Mouse (Mus musculus): ENCODE results near the gene Baat.
"Not testable (repeated sequence)": the region's sequence is repeated elsewhere in the genome, so short reads cannot be mapped to it uniquely, and the experiment has no call there.

Gene Baat

DNA sequence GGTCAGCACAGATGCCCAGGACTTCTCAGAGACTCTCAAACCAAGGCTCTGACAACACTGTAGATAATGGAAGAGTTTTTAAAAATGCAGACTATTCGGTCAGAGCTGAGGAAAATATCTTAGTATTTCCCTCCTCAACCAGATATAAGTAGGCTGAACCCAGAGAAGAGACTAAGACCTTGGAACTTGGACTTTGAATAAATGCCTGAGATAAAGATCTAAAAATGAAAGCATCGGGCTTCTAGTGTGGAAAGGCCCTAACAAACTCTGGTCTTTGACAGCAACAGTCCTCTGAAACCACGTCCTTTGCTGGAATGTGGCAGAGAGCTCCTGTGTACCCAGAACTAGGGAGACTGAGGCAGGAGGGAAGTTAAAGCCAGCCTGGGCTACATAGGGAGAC is at the start of gene Baat:
Gene Baat, minus strand, starts transcription at position 172 of the 400 bp plus-strand sequence.
- DNase-seq, result no peak

DNA sequence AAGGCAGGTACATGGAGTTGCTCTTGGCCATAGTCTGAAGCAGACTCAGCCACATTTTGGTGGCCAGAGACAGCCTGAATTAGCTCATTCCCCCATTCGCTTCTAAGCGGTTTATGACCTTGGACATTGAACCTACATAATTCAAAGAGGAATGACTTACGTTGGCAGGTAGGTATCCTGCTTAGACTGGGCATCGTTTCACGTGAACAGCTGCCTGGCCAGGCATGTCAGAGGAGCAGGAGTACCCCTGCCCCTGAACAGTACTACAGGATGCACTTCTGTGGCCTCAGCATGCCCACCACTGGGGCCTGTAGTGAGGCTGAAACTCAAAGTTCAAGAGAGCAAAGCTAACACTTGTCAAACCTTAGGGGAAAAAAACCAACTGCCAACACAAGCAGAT is 47.0 kb upstream of the Baat start:
- no peak for DNase-seq

DNA sequence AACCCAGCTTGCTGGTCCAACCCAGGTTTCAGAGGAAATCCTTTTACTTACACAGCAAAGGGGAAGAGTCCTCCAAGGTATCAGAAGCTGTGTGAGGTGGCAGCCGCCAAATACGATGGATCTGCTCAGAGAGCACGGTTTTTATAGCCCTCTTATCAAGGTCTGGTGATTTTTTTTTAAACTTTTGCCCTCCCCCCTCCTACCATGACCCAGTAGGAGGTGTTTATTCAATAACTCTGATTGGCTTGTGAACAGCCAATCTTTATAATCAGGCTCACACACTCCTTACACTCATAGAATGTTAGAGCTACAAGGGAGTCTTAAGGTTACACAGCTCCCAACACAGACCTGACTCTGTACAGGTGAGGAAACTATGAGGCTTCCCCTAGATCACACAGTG is 43.0 kb upstream of the Baat start, which contains the start of gene Aldob:
Gene Aldob, minus strand, starts transcription at position 164 of the 400 bp plus-strand sequence.
- DNase-seq, result no peak

DNA sequence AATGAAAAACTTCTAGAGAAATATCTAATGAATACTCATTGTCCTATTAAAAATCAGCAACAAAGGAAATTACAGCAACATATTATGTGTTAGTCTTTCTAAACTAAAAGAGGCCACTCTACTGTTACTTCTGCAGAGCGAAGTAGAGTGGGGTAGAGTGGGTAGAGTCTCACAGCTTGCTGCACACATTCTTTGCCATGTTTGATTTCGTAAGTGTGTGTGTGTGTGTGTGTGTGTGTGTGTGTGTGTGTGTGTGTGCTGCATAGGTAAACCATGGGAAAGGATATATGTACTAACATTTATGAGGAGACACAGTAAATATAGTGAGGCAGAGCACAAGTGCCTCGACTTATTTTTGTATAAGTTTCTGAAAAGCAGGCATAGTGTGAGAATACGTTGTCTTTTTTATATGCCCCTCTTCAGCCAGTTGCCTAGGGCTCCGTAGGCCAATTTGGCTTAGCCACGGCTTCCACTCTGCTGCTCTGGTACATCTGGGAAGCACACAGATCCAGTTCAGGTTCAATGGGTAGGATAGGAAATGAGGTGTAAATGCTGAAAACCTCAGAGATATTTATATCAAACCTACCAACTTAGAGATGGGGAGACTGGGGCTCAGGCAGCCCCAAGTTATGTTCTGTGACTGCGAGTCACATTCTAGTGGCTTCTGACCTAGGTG is 41.3 kb upstream of the Baat start:
- DNase-seq, result no peak

DNA sequence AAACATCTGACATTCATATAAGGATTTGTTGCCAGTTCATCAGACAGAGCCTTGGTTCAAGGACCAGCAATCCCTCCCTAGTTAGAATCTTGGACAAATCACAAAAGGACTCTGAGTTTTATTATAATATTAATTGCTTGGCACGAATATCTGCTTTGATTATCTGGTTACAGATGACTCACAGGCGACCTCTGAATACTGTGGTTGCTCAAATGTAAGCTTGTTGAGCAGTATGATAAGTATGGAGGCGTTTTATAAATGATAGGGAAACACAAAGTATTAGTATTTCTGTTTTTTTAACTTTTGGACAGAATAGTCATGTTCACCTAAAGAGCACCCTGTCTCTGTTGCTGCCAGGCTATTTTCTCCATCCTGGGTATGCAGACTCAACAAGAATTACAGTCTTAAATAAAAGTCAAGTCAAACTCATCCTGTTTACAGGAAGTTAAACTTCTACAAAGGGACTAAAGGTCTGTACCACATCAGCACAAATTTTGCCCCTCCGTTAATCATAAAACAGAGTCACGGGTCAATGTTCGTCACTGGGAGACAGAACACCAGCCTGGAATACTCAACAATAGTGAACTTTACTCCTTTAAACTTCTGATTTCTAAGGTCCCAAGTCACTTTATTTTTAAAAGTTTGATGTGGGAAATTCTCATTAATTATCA is 40.7 kb upstream of the Baat start:
- no peak for DNase-seq

DNA sequence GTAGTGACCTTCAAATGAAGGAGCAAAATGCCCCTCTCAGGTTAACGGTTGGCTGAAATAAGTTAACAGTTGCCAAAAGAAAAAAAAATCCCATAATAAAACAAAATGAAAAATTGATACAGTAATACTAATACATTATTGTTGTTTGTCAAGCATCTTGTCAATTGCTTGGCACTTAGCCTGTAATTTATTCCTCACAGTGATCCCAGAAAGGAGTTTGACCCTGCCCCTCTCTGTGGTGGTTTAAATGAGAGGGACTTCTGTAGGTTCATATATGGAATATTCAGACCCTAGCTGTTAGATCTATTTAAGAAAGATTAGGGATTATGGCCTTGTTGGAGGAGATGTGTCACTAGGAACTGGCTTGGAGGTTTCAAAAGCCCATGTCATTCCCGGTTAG is 39.7 kb upstream of the Baat start:
- no peak for DNase-seq

DNA sequence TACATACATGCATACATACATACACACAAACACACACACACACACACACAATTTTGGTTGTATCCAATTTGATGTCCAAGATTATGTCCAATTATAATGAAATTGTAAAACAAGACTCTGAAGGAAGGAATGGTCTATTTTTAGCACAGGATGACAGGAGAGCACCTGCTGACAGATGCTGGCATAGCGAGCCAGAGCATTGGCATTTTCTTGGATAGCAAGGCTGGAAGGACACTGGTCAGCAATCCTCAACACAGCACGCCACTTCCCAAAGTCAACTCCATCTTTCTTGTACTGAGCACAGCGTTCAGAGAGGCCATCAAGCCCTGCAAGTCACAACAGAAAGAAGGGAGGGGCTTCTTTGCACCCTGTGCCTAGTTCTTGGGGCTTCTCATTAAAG is 34.6 kb upstream of the Baat start:
- no peak for DNase-seq

DNA sequence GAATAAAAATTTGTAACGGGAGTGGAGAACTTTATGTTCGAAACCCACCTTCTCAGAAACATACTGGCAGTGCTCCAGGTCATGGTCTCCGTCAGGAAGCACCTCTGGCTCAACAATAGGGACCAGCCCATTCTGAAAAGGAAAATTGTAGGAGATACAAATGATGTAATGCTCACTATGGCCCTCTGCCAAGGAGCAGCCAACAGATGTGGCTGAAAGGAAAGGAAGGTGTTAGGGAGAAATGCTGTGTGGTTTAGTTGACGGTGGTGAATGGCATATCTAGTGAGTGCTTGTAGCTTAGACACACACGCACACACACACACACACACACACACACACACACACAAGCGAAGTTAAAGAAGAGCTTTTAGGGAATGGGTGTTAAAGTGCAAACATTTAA is 33.3 kb upstream of the Baat start:
- no peak for DNase-seq

DNA sequence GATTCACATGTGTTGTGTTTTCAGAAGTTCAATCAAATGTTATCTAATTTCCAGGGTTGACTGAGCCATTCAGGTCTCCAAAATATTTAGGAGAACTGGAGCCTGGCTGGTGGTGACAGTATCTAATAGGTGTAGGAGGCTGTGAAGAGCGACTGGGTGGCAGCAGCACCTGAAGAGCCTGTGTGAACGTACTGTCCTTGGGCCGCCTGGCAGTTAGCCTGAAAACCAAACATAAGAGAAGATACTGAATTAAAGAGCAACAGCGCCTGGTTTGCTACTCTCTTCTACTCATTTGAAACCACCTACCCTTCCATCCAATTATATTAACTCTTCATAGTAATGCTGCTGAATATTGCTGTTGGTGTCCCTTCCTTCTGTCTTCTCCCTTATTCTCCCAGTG is 30.3 kb upstream of the Baat start:
- no peak for DNase-seq

DNA sequence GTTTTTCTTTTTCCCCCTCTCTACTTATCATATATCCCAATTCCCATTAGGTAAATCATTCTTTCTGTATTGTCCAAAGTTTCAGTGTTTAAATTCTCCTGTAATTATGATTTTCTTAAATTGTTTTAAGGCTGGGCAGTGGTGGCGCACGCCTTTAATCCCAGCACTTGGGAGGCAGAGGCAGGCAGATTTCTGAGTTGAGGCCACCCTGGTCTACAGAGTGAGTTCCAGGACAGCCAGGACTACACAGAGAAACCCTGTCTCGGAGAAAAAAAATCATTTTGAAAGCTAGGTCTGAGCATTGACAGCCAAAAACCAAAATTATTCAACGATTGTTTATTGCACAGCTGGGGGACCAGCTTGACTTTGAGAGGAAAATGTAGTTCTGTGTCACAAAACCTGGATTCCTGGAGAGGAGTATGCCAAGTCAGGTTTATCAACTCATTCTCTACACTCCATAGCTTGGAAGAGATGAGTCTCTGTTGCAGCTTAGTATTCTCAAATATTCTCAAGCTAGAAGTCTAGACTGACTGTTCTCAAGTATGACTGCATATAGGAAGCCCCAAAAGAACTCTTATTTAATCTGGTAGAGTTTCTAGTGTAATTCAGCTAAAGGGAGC is 29.4 kb upstream of the Baat start:
- DNase-seq, result no peak

DNA sequence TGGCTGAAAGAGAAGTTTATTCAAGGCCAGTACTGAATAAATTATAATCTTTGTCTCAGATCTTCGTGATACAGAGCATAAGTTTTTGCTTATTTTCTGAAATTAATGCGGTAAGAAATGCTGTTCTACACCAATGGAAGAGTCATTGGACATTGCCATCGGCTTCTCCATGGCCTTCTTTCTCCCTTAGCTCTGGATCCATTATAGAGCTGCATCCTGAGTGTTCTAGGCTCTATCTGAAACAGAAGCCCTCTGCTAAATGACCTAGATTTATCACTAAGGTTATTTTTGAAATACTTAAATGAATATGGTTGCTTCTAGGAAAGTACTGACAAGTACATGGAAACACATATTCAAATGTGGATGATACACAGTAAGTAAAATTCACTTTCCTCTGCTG is 28.7 kb upstream of the Baat start:
- no peak for DNase-seq

DNA sequence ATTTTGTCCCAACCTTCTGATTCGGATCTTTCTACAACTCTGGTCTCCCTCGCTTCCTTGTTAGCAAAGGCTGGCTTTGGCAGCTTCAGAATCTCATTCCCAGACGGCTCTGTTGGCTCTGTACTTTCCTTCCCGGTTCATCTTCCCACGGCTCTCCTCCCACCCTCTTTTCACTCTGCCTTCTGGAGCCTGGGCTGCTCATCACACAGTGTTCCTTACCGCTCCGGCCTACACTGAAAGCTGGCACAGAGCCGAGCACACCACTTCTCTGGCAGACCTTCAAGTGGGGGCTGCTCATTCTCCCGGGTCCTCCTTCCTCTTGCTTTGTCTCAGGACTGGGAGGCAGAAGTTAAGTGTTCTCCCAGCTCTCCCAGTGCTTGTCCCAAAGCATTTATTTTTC is 16.2 kb upstream of the Baat start:
- peak; percentile 15 for DNase-seq

DNA sequence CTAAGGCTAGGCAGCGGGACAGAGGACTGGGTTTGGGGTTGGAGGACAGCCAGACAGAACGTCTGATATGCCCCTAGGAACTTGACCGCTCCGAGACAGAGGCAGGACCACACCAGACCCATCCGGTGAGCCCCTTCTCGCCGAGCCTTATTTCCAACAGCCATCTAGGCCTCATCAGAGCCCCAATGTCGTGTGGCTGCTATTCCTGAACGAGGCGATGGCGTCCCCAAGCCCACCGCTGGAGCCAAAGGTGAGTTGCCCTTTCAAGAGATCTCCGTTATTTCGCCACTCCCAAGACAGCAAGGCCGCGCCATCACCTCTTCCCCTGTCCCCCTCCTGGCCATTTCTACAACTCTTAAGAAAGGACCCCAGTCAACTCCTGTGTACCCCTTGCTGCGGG is 15.0 kb upstream of the Baat start:
- no peak for DNase-seq

DNA sequence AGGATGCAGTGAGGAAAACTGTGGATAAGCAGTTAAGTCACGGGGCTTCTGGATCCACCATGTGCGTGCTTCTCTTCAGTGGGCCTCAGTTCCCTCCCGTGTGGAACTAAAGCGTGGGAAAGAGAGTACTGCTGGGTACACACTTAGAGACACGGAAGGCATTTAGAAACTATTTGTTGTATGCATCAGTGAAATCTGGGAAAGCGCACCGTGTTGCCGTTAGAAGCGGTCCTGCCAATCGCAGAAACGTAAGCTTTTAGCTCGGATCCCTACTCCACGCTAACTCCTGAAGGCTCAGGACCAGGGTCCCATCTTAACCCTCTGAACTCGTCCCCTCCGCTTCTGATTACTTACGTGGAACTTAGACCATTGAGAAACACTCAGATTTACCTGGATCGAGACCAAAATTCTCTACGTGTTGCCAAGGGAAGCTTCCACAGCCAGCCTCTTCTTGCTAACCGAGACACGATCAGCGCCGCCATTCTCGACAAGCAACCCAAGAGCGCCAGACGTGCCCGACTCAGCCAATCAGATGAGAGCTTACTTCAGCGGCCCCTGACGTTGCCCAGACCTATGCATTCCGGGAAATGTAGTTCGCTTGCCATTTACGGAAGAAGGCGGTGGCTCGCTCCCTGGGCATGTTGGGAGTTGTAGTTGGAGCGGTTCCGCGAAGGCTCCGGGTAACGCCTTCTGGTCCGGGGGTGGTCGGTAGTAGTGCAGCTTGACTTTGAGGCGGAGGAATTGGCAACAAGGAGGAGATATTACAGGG is 14.4 kb upstream of the Baat start, which contains the start of the genes Mrpl50 and Zfp189:
Gene Mrpl50, minus strand, starts transcription at position 522 of the 769 bp plus-strand sequence.
Gene Zfp189, plus strand, starts transcription at position 605 of the 769 bp plus-strand sequence.
- peak; percentile 84 for DNase-seq

DNA sequence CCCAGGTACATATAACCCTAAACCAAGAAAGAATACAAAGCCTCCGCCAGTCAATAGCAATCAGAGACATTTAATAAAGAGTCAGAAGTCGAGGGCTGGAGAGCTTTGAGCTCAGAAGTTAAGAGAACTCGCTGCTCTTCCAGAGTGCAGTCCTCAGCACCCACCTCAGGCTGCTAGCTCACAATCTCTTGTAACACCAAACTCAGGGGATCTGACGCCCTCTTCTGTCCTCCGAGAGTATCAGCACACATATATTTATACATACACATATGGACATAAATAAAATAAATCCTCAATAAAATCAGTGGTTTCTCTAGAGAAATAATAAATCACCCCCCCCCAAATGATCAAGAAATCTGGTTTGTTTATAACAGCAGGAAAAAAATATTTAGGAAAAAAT is 13.1 kb upstream of the Baat start:
- DNase-seq, result no peak

DNA sequence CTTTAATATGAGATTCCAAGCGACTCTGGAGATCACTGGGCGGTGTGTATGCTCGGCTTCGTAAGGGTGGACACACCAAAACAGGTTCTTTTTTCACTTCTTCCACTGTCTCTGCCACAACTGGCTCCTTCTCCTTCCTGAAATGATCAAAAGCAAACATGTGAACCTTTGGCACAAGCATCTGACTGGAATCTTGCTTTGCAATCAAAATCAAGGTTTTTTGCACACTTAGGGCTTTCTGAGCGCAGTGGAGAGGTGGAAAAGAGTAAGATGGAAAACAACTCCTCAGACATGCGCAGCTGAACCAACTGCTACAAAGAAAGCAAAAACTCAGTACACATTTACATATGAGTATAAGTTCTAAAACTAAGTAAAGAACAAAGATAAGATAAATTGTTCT is 8.1 kb upstream of the Baat start:
- DNase-seq, result no peak

DNA sequence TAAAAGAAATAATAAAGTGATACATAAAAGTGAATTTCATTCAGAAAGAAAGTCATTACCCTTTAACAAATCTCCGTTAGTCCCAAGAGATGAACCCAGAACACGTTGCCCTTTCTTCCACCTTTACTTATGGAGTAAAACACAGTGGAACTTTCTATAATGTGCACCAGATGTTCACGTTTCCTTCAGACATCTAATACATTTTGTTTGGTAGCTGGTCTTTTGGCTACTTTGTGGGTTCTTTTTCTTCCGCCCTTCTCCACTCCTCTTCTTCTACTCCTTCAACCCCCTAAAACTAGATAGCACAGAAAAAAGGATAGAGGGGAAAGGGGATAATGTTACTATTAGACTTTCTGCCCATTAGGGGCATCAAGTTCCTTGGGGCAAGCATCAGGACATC is 6.3 kb upstream of the Baat start:
- DNase-seq, result no peak

DNA sequence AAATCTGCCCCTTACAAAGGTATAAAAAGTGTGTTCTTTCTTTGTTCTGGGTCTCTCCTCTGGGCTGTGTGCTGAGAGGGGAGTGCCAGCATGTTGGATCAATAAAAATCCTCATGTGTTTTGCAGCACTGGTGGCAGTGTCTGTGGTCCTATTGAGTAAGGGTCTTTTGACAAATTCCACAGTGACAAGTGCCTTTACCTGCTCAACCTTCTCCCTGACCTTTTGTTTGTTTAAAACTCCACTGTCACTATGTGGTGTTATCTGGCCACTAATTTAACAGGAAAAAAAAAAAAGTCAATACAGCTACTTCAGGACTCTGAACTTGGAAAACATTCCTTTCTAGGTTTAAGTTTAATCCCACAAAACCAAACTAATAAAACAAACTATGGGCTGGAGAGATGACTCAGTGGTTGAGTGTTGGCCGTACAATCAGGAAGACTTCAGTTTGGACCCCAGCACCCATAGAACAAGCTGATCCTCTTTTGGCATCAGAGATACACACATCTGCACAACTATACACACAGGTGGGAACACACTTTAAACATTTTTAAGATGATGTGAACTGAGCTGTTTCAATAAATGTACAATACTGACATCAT is 4.0 kb upstream of the Baat start:
- not testable (repeated sequence) for DNase-seq

DNA sequence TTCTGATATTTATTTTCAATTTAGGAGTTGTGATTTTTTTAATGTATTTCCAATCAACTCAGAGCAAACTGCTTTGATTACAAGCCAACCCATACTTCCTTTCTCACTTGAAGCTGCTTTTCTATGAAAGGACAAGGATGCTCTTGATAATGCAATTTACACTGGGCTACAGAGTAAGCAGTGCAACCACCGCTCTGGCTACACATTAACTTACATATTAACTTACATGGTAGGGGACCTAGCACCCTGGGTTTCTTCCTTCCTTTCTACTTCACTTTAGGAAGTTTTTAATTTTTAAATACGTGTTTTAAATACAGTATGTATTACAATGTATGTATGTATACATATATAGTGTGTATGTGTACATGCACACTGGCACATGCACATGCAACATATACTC is 2.8 kb upstream of the Baat start:
- DNase-seq, result no peak

DNA sequence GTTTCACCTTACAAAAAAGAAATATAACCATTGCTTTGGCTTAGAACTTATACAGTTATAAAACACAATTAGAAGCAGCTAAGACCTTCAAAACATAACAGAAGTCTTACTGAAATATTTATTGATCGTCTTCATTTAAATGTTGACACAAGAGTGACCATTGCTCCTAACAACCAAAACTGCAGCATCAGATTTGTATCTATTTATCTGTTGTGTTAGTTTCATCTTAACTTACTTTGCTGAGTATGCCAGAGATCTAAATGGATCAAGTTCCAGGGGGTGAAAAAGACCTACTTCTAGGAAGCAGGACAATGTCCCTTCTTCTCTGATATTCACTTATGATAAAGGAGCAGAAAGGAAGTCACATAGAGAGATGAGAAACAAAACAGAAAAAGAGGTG is 2.8 kb downstream of the Baat start:
- no peak for DNase-seq

DNA sequence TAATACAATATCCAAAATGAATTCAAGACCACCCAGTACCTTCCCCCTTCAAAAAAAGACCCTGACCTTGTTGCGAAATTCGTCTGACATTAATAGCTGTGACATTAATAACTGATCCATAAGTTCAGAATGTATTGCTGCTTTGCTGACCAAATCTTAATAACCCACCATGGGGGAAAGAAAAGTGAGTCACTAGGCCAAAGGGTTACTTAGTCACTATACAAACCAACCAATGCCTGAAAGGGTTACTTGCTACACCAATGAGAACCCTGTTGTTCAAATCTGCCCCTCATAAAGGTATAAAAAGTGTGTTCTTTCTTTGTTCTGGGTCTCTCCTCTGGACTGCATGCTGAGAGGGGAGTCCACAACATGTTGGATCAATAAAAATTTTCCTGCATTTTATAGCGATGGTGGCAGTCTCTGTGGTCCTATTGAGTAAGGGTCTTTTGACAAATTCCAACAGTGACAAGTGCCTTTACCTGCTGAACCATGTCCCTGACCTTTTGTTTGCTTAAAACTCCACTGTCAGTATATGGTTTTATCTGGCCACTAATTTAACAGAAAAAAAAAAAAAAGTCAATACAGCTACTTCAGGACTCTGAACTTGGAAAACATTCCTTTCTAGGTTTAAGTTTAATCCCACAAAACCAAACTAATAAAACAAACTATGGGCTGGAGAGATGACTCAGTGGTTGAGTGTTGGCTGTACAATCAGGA is 20.3 kb downstream of the Baat start:
- not testable (repeated sequence) for DNase-seq

DNA sequence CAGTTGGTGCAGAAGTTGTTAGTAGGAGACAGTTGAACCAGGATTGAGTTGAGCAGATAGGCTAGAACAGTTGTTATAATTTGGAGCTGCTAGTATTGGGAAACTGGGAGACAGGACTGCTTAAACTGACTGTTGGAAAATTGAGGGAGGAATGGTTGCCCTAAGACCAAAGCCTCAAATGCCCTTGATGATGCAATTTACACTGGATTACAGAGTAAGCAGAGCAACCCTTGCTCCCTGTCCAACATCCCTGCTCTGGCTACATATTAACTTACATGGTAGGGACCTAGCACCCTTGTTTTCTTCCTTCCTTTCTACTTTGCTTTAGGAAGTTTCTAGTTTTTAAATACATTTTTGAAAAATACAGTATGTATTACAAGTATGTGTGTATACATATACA is 20.9 kb downstream of the Baat start:
- no peak for DNase-seq

Measured in right cerebral cortex, postnatal 4 days (tissue).